Mouse (Mus musculus): ENCODE measurements around the gene Rem1. TPM values are rescaled to one million over a fixed set of nuclear protein-coding genes. Genes with fewer than 3 reads are reported as not detected.

Rem1 gene
- polyA plus RNA-seq (2014; fragmentation: Nextera tagmentation; extraction: Ambion mirVana): 9.6 and 12.9 TPM in 2 replicates

- peaks cover 4% of the 10 kb centered on the region; the same call in 1 of the 2 replicates for H3K4me1 ChIP-seq (replicated peaks; ENCODE audit: control insufficient read depth, insufficient read depth, low read length)
- 2% methylated on average over 58 of the region's 59 CpGs for WGBS
Observed at GRCm38 (mm10) chr2:152626774-152627591, at the start of gene Rem1. Gene Rem1, plus strand, starts transcription at chr2:152626951.

DNA sequence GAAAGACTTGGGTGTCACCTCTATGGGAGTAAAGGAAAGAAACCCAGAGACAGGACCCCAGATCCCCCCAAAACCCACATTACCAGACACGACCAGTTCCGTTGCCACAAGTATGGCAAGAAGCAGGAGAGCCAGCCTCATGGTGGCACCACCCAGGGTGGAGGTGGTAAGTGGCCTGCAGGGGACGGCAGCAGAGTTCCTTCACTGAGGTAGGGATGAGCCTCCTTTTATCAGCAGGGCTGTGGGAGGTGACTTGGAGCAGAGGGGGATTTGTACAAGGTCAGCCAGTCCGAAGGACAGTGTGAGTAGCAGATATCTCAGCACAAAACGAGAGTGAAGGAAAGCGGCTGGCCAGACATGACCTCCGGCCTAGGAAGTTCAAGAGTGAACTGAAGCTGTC, 46.6 kb upstream of the Rem1 start, which contains the start of gene Defb19:
Defb19 (minus strand) TSS at position 206 of the 400 bp plus-strand sequence.
- H3K4me3 ChIP-seq (ENCODE audit: low read depth, low read length): no peak within 1 kb of the TSS
- H3K27ac ChIP-seq (ENCODE audit: low read depth): no peak within 1 kb of the TSS
- no peaks in the 10 kb centered on the region for H3K4me1 ChIP-seq (replicated peaks; ENCODE audit: control insufficient read depth, insufficient read depth, low read length)
- no peaks in the 10 kb centered on the region for H3K9me3 ChIP-seq (ENCODE audit: control insufficient read depth, low read length)
- no peak for ATAC-seq (replicated peaks; ENCODE audit: low FRiP score, low TSS enrichment, low read depth)
- H3K27me3 ChIP-seq (replicated peaks; ENCODE audit: control insufficient read depth, insufficient read depth, low read length): no peaks in the 10 kb centered on the region
- no peak within 1 kb of the TSS for H3K9ac ChIP-seq (ENCODE audit: low read length)
- 62% methylated on average over 7 of the region's 7 CpGs for WGBS
- H3K36me3 ChIP-seq (ENCODE audit: control insufficient read depth, insufficient read depth, low read length): no peaks in the 10 kb centered on the region
- no peak within 1 kb of the TSS for H3K4me2 ChIP-seq (ENCODE audit: low read length)
- DNase-seq (ENCODE audit: low spot score): no peak

More at GRCm38 (mm10) chr2:152626774-152627591, at the start of gene Rem1:
- DNase-seq (ENCODE audit: low spot score): peak; percentile 71
- H3K27me3 ChIP-seq (replicated peaks; ENCODE audit: control insufficient read depth, insufficient read depth, low read length): peaks cover 38% of the 10 kb centered on the region
- peak within 1 kb of the TSS; percentile 51 for H3K4me3 ChIP-seq (ENCODE audit: low read depth, low read length)
- ATAC-seq (replicated peaks; ENCODE audit: low FRiP score, low TSS enrichment, low read depth): peak; percentile 53; the same call in 1 of the 2 replicates
- H3K27ac ChIP-seq (ENCODE audit: low read depth): peak within 1 kb of the TSS; percentile 7; the same call in 1 of the 2 replicates
- no peaks in the 10 kb centered on the region for H3K36me3 ChIP-seq (ENCODE audit: control insufficient read depth, insufficient read depth, low read length)
- H3K4me2 ChIP-seq (ENCODE audit: low read length): peak within 1 kb of the TSS; percentile 73
- H3K9ac ChIP-seq (ENCODE audit: low read length): peak within 1 kb of the TSS; percentile 52
- 0 out of 2 replicates have a peak, but pooled peaks cover 3% of the 10 kb centered on the region for H3K9me3 ChIP-seq (ENCODE audit: control insufficient read depth, low read length)

GRCm38 (mm10) chr2:152580612-152581011, 46.1 kb upstream of the Rem1 start:
- Histone ChIP-seq H3K4me3 (ENCODE audit: low read depth, low read length) (no peak overlapping the region), H3K9ac (ENCODE audit: low read length) (no peak overlapping the region), H3K9me3 (ENCODE audit: control insufficient read depth, low read length) (no peaks in the 10 kb centered on the region), H3K27ac (ENCODE audit: low read depth) (no peak overlapping the region), H3K36me3 (ENCODE audit: control insufficient read depth, insufficient read depth, low read length) (no peaks in the 10 kb centered on the region), H3K4me2 (ENCODE audit: low read length) (no peak overlapping the region), H3K4me1 (replicated peaks; ENCODE audit: control insufficient read depth, insufficient read depth, low read length) (no peaks in the 10 kb centered on the region), H3K27me3 (replicated peaks; ENCODE audit: control insufficient read depth, insufficient read depth, low read length) (no peaks in the 10 kb centered on the region)
- WGBS: 83% methylated on average over 11 of the region's 11 CpGs
- no peak for ATAC-seq (replicated peaks; ENCODE audit: low FRiP score, low TSS enrichment, low read depth)
- no peak for DNase-seq (ENCODE audit: low spot score)

DNA sequence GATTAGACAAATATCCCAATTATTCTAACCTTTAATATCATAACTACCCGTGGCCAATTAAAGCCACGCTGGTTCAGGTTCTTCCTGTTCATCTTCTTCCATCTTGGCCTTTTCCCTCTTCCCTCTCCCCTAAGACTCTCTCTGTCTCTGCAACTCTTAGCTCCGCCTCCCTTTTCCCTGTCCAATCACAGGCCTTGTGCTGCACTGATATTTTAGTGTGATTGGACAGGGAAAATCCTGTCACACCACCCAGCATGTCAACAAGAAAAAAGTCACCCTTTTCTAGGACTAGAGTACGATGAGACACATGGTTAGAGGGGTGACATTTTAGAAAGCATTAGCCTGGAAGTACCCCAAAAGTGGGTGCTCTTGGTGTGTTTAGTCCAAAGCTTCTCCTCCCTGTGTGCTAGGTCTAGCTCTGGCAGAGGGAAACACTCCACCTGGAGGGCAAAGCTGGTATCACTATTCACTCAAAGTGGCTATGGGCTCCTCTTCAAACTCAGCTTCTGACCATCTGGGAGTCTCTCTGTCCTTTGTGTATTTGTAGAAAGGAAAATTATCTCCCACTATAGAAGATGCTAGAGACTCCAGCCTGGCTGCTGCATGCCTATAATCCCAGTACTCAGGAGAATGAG, 39.7 kb upstream of the Rem1 start:
- no peak overlapping the region for H3K27ac ChIP-seq (ENCODE audit: low read depth)
- ATAC-seq (replicated peaks; ENCODE audit: low FRiP score, low TSS enrichment, low read depth) (no peak), DNase-seq (ENCODE audit: low spot score) (no peak)
- H3K4me1 ChIP-seq (replicated peaks; ENCODE audit: control insufficient read depth, insufficient read depth, low read length): no peaks in the 10 kb centered on the region; the same call in 1 of the 2 replicates
- WGBS: 83% methylated on average over 4 of the region's 4 CpGs
- no peak overlapping the region for H3K4me2 ChIP-seq (ENCODE audit: low read length)
- H3K36me3 ChIP-seq (ENCODE audit: control insufficient read depth, insufficient read depth, low read length): no peaks in the 10 kb centered on the region
- no peak overlapping the region for H3K4me3 ChIP-seq (ENCODE audit: low read depth, low read length)
- H3K9me3 ChIP-seq (ENCODE audit: control insufficient read depth, low read length): no peaks in the 10 kb centered on the region
- H3K9ac ChIP-seq (ENCODE audit: low read length): no peak overlapping the region
- H3K27me3 ChIP-seq (replicated peaks; ENCODE audit: control insufficient read depth, insufficient read depth, low read length): no peaks in the 10 kb centered on the region

GRCm38 (mm10) chr2:152588450-152588849, 38.3 kb upstream of the Rem1 start:
- 0 out of 2 replicates have a peak, but pooled peaks have one; percentile 37 for ATAC-seq (replicated peaks; ENCODE audit: low FRiP score, low TSS enrichment, low read depth)
- no peak for DNase-seq (ENCODE audit: low spot score)
- WGBS: 35% methylated on average over 2 of the region's 2 CpGs

GRCm38 (mm10) chr2:152589021-152589420, 37.7 kb upstream of the Rem1 start:
- WGBS: 34% methylated on average over 6 of the region's 6 CpGs

More at GRCm38 (mm10) chr2:152588450-152588849, 38.3 kb upstream of the Rem1 start:
- no peaks in the 10 kb centered on the region; the same call in 1 of the 2 replicates for H3K4me1 ChIP-seq (replicated peaks; ENCODE audit: control insufficient read depth, insufficient read depth, low read length)
- no peak overlapping the region for H3K9ac ChIP-seq (ENCODE audit: low read length)
- no peaks in the 10 kb centered on the region for H3K27me3 ChIP-seq (replicated peaks; ENCODE audit: control insufficient read depth, insufficient read depth, low read length)
- H3K4me2 ChIP-seq (ENCODE audit: low read length): no peak overlapping the region
- H3K27ac ChIP-seq (ENCODE audit: low read depth): no peak overlapping the region
- no peaks in the 10 kb centered on the region for H3K9me3 ChIP-seq (ENCODE audit: control insufficient read depth, low read length)
- H3K4me3 ChIP-seq (ENCODE audit: low read depth, low read length): no peak overlapping the region
- H3K36me3 ChIP-seq (ENCODE audit: control insufficient read depth, insufficient read depth, low read length): no peaks in the 10 kb centered on the region

GRCm38 (mm10) chr2:152599299-152599698, 27.5 kb upstream of the Rem1 start, which contains the start of gene Defb45:
Gene Defb45, minus strand, starts transcription at chr2:152599399.
- 58% methylated on average over 7 of the region's 7 CpGs for WGBS
- H3K4me3 ChIP-seq (ENCODE audit: low read depth, low read length): no peak within 1 kb of the TSS
- H3K9me3 ChIP-seq (ENCODE audit: control insufficient read depth, low read length): no peaks in the 10 kb centered on the region
- no peaks in the 10 kb centered on the region; the same call in 1 of the 2 replicates for H3K4me1 ChIP-seq (replicated peaks; ENCODE audit: control insufficient read depth, insufficient read depth, low read length)
- no peak within 1 kb of the TSS for H3K27ac ChIP-seq (ENCODE audit: low read depth)
- no peak within 1 kb of the TSS for H3K9ac ChIP-seq (ENCODE audit: low read length)
- DNase-seq (ENCODE audit: low spot score): no peak
- H3K36me3 ChIP-seq (ENCODE audit: control insufficient read depth, insufficient read depth, low read length): no peaks in the 10 kb centered on the region
- no peaks in the 10 kb centered on the region for H3K27me3 ChIP-seq (replicated peaks; ENCODE audit: control insufficient read depth, insufficient read depth, low read length)
- H3K4me2 ChIP-seq (ENCODE audit: low read length): no peak within 1 kb of the TSS
- no peak for ATAC-seq (replicated peaks; ENCODE audit: low FRiP score, low TSS enrichment, low read depth)

More at GRCm38 (mm10) chr2:152589021-152589420, 37.7 kb upstream of the Rem1 start:
- H3K9me3 ChIP-seq (ENCODE audit: control insufficient read depth, low read length): no peaks in the 10 kb centered on the region
- H3K27me3 ChIP-seq (replicated peaks; ENCODE audit: control insufficient read depth, insufficient read depth, low read length): no peaks in the 10 kb centered on the region
- H3K27ac ChIP-seq (ENCODE audit: low read depth): no peak overlapping the region
- no peak overlapping the region for H3K4me3 ChIP-seq (ENCODE audit: low read depth, low read length)
- no peaks in the 10 kb centered on the region for H3K36me3 ChIP-seq (ENCODE audit: control insufficient read depth, insufficient read depth, low read length)
- DNase-seq (ENCODE audit: low spot score): no peak
- H3K4me2 ChIP-seq (ENCODE audit: low read length): no peak overlapping the region
- 0 out of 2 replicates have a peak, but pooled peaks have one; percentile 55 for ATAC-seq (replicated peaks; ENCODE audit: low FRiP score, low TSS enrichment, low read depth)
- H3K9ac ChIP-seq (ENCODE audit: low read length): no peak overlapping the region
- no peaks in the 10 kb centered on the region; the same call in 1 of the 2 replicates for H3K4me1 ChIP-seq (replicated peaks; ENCODE audit: control insufficient read depth, insufficient read depth, low read length)

DNA sequence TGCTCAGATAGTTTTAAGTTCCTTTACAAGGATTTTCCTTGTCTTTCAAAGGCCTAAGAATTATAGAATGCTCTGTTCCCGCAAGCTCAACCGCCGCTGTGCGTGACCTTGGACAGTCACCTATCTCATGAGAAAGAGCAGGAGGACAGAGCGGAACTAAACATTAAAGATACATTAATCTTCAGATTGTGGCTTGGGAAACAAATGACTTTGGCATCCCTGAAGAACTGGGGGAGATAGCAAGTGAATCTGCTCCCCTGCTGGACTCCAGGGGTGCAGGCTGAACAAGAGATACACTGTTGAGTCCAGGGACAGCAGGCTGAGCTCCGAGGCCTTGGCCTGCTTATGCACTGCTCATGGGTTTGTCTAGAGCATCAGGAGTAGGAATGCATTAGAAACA, 26.7 kb upstream of the Rem1 start:
- Histone ChIP-seq H3K4me3 (ENCODE audit: low read depth, low read length) (no peak overlapping the region), H3K9ac (ENCODE audit: low read length) (no peak overlapping the region), H3K9me3 (ENCODE audit: control insufficient read depth, low read length) (no peaks in the 10 kb centered on the region), H3K27ac (ENCODE audit: low read depth) (no peak overlapping the region), H3K27me3 (replicated peaks; ENCODE audit: control insufficient read depth, insufficient read depth, low read length) (no peaks in the 10 kb centered on the region), H3K4me2 (ENCODE audit: low read length) (no peak overlapping the region), H3K4me1 (replicated peaks; ENCODE audit: control insufficient read depth, insufficient read depth, low read length) (no peaks in the 10 kb centered on the region; the same call in 1 of the 2 replicates), H3K36me3 (ENCODE audit: control insufficient read depth, insufficient read depth, low read length) (no peaks in the 10 kb centered on the region)
- no peak for ATAC-seq (replicated peaks; ENCODE audit: low FRiP score, low TSS enrichment, low read depth)
- 61% methylated on average over 6 of the region's 6 CpGs for WGBS
- no peak for DNase-seq (ENCODE audit: low spot score)

All from intestine, embryonic 14.5 days (tissue).